Comparison of ENCODE assay signal across 11 mouse cellular contexts in genomic region chr8:87473940-87474339, GRCm38 (mm10). TPM values are rescaled to one million over a fixed set of nuclear protein-coding genes. Genes with fewer than 3 reads are reported as not detected.
DNase-seq lines count a peak whose midpoint lies in the region; ATAC-seq and TF ChIP-seq lines count a peak whose summit lies in the region.
"Had no signal": no experiment of that assay in that cellular context is flagged by ENCODE, and none has a peak within 500 bp of the region (broad histone marks: within the 10 kb centered on the region; RNA-seq: fewer than 3 reads in every experiment).

No protein-coding gene starts in this region.

- no peak overlapping the region for H3K27ac ChIP-seq in intestine, embryonic 16.5 days (ENCODE audit: low read length)
- no peak overlapping the region for H3K27ac ChIP-seq in intestine, embryonic 15.5 days
- H3K27ac ChIP-seq in hindbrain, embryonic 13.5 days, result 0 out of 2 replicates have a peak overlapping the region, but pooled peaks have one; percentile 84
- no peak overlapping the region for H3K27ac ChIP-seq in neural tube, embryonic 12.5 days
- H3K27ac ChIP-seq in stomach, postnatal 0 days (replicated peaks), result no peak overlapping the region
- no peak overlapping the region for H3K27ac ChIP-seq in layer of hippocampus, adult 2 months

- no peak for ATAC-seq in intestine, embryonic 16.5 days
- ATAC-seq in intestine, embryonic 15.5 days, result no peak
- no peak for ATAC-seq in hindbrain, embryonic 13.5 days (ENCODE audit: low FRiP score)
- ATAC-seq in neural tube, embryonic 12.5 days (ENCODE audit: low FRiP score, low read depth), result no peak
- no peak for ATAC-seq in stomach, postnatal 0 days (ENCODE audit: low FRiP score, low TSS enrichment)

- H3K27me3 ChIP-seq in intestine, embryonic 16.5 days (replicated peaks; ENCODE audit: control insufficient read depth, insufficient read depth, low read length), result peaks cover 58% of the 10 kb centered on the region
- H3K27me3 ChIP-seq in intestine, embryonic 15.5 days (replicated peaks), result peaks cover 67% of the 10 kb centered on the region
- H3K27me3 ChIP-seq in hindbrain, embryonic 13.5 days, result peaks cover 65% of the 10 kb centered on the region
- peaks cover 56% of the 10 kb centered on the region for H3K27me3 ChIP-seq in neural tube, embryonic 12.5 days (replicated peaks)
- peaks cover 30% of the 10 kb centered on the region for H3K27me3 ChIP-seq in stomach, postnatal 0 days (ENCODE audit: control insufficient read depth, insufficient read depth, low read length)

- TF ChIP-seq EP300 in stomach, postnatal 0 days (optimal IDR thresholded peaks at IDR 0.05), result no peak

- WGBS in intestine, embryonic 16.5 days, result 28% methylated on average over 2 of the region's 2 CpGs
- 28% methylated on average over 2 of the region's 2 CpGs for WGBS in intestine, embryonic 15.5 days
- 37% methylated on average over 2 of the region's 2 CpGs for WGBS in hindbrain, embryonic 13.5 days
- WGBS in neural tube, embryonic 12.5 days, result 37% methylated on average over 2 of the region's 2 CpGs
- 34% methylated on average over 2 of the region's 2 CpGs for WGBS in stomach, postnatal 0 days

- DNase-seq in cerebellum, postnatal 25 days, result peak; percentile 61 to 76
- DNase-seq in stomach, postnatal 0 days (ENCODE audit: low spot score), result no peak
- DNase-seq in embryo, embryonic 11 days, result no peak
- no peak for DNase-seq in layer of hippocampus, adult 2 months (ENCODE audit: low spot score in 2 of 2)
- DNase-seq: heart, postnatal 10 days; lung, postnatal 36 days had no signal

- no peak for TF ChIP-seq CTCF in stomach, postnatal 0 days (IDR thresholded peaks at IDR 0.05; ENCODE audit: low read depth)
- no peak for TF ChIP-seq CTCF in layer of hippocampus, adult 2 months (conservative IDR thresholded peaks at IDR 0.05)

- no peaks in the 10 kb centered on the region for H3K9me3 ChIP-seq in intestine, embryonic 16.5 days (ENCODE audit: control insufficient read depth, low read length)
- no peaks in the 10 kb centered on the region for H3K9me3 ChIP-seq in intestine, embryonic 15.5 days
- H3K9me3 ChIP-seq in hindbrain, embryonic 13.5 days, result no peaks in the 10 kb centered on the region
- H3K9me3 ChIP-seq in neural tube, embryonic 12.5 days, result no peaks in the 10 kb centered on the region
- no peaks in the 10 kb centered on the region for H3K9me3 ChIP-seq in stomach, postnatal 0 days (ENCODE audit: control insufficient read depth, low read length)

- no peak overlapping the region for H3K4me3 ChIP-seq in intestine, embryonic 16.5 days (ENCODE audit: low read length)
- H3K4me3 ChIP-seq in intestine, embryonic 15.5 days (replicated peaks), result no peak overlapping the region
- peak overlapping the region; percentile 66 for H3K4me3 ChIP-seq in hindbrain, embryonic 13.5 days
- peak overlapping the region; percentile 58; the same call in 1 of the 2 replicates for H3K4me3 ChIP-seq in neural tube, embryonic 12.5 days
- H3K4me3 ChIP-seq in stomach, postnatal 0 days (ENCODE audit: low read depth, low read length), result no peak overlapping the region
- H3K4me3 ChIP-seq in layer of hippocampus, adult 2 months, result no peak overlapping the region

- H3K4me1 ChIP-seq in intestine, embryonic 16.5 days (ENCODE audit: control insufficient read depth, insufficient read depth, low read length), result peaks cover 24% of the 10 kb centered on the region
- peaks cover 32% of the 10 kb centered on the region for H3K4me1 ChIP-seq in intestine, embryonic 15.5 days (replicated peaks)
- H3K4me1 ChIP-seq in hindbrain, embryonic 13.5 days (replicated peaks), result peaks cover 59% of the 10 kb centered on the region
- H3K4me1 ChIP-seq in neural tube, embryonic 12.5 days, result peaks cover 36% of the 10 kb centered on the region
- no peaks in the 10 kb centered on the region; the same call in 1 of the 2 replicates for H3K4me1 ChIP-seq in stomach, postnatal 0 days (replicated peaks; ENCODE audit: control insufficient read depth, insufficient read depth)

- peak overlapping the region; percentile 97; the same call in 1 of the 2 replicates for H3K4me2 ChIP-seq in intestine, embryonic 16.5 days (ENCODE audit: low read depth, low read length)
- H3K4me2 ChIP-seq in intestine, embryonic 15.5 days (replicated peaks), result no peak overlapping the region
- peak overlapping the region; percentile 90 for H3K4me2 ChIP-seq in hindbrain, embryonic 13.5 days
- H3K4me2 ChIP-seq in neural tube, embryonic 12.5 days (replicated peaks), result peak overlapping the region; percentile 95
- no peak overlapping the region for H3K4me2 ChIP-seq in stomach, postnatal 0 days (replicated peaks; ENCODE audit: low read depth)

- no peak overlapping the region for H3K9ac ChIP-seq in intestine, embryonic 16.5 days (ENCODE audit: low read depth, low read length)
- no peak overlapping the region for H3K9ac ChIP-seq in intestine, embryonic 15.5 days
- H3K9ac ChIP-seq in hindbrain, embryonic 13.5 days, result peak overlapping the region; percentile 77
- no peak overlapping the region for H3K9ac ChIP-seq in neural tube, embryonic 12.5 days
- no peak overlapping the region for H3K9ac ChIP-seq in stomach, postnatal 0 days (ENCODE audit: low read length)

- no peaks in the 10 kb centered on the region for H3K36me3 ChIP-seq in intestine, embryonic 16.5 days (ENCODE audit: control insufficient read depth, insufficient read depth, low read length)
- no peaks in the 10 kb centered on the region for H3K36me3 ChIP-seq in intestine, embryonic 15.5 days
- H3K36me3 ChIP-seq in hindbrain, embryonic 13.5 days, result no peaks in the 10 kb centered on the region
- no peaks in the 10 kb centered on the region for H3K36me3 ChIP-seq in neural tube, embryonic 12.5 days
- H3K36me3 ChIP-seq in stomach, postnatal 0 days (ENCODE audit: control insufficient read depth, insufficient read depth, low read length), result no peaks in the 10 kb centered on the region

RNA-seq across cellular contexts. Expression of gene Cbln1, which starts 1.5 kb away (rescaled TPM):
- polyA plus RNA-seq in intestine, embryonic 16.5 days (2015; fragmentation: Nextera tagmentation; extraction: Ambion mirVana), result not detected in 2 replicates
- 0.09 and 0.23 TPM in 2 replicates for polyA plus RNA-seq in intestine, embryonic 15.5 days (2015; fragmentation: Nextera tagmentation; extraction: Ambion mirVana)
- polyA plus RNA-seq in hindbrain, embryonic 13.5 days (2015; fragmentation: Nextera tagmentation; extraction: Ambion mirVana), result 35.3 and 39.3 TPM in 2 replicates
- polyA plus RNA-seq in neural tube, embryonic 12.5 days (2016; fragmentation: Nextera tagmentation; extraction: Ambion mirVana), result 14.1 and 14.7 TPM in 2 replicates
- polyA plus RNA-seq in stomach, postnatal 0 days (2015; fragmentation: Nextera tagmentation; extraction: Ambion mirVana), result 0.05 and 0.08 TPM in 2 replicates
- 1 to 10 TPM; 4.1 to 5.1 TPM for total RNA-seq in layer of hippocampus, adult 2 months (2021)
- total RNA-seq: liver, adult 2 months had no signal
- polyA plus RNA-seq: liver, adult 2 months had no signal

Comparison
In these comparisons a context has a peak if more than half of its experiments do, and no peak if none do; other contexts are left out.
1. H3K4me2 ChIP-seq: peak in intestine, embryonic 16.5 days (single experiment), hindbrain, embryonic 13.5 days (single experiment) and neural tube, embryonic 12.5 days (single experiment); none in intestine, embryonic 15.5 days (single experiment) and stomach, postnatal 0 days (single experiment).
2. H3K4me3 ChIP-seq: peak in hindbrain, embryonic 13.5 days (single experiment) and neural tube, embryonic 12.5 days (single experiment); none in intestine, embryonic 16.5 days (single experiment), intestine, embryonic 15.5 days (single experiment), stomach, postnatal 0 days (single experiment) and layer of hippocampus, adult 2 months (single experiment).
3. DNase-seq: peak in cerebellum, postnatal 25 days (2 of 2); none in stomach, postnatal 0 days (single experiment), embryo, embryonic 11 days (single experiment) and layer of hippocampus, adult 2 months (0 of 2).
4. RNA of gene Cbln1, which starts 1.5 kb away (polyA plus RNA-seq): 35.3 to 39.3 TPM in hindbrain, embryonic 13.5 days and 14.1 to 14.7 TPM in neural tube, embryonic 12.5 days; 0.09 to 0.23 TPM in intestine, embryonic 15.5 days, 0.05 to 0.08 TPM in stomach, postnatal 0 days and not detected in intestine, embryonic 16.5 days; every median in the first group is over 10 times any median in the second.